Mouse (Mus musculus) CH12.LX (cell line): ENCODE results near the gene Lrmda. TPM values are rescaled to one million over a fixed set of nuclear protein-coding genes. Genes with fewer than 3 reads are reported as not detected.

ENCODE experiments used
- DNase-seq: peaks from one replicate; pipeline ENCODE4 v3.0.0-alpha.2; 2013; ENCODE audit errors: extremely low read depth
- H3K27ac ChIP-seq: 2 replicates; pipeline ENCODE4 v1.5.1; 2012; ENCODE audit warnings: low read depth, mild to moderate bottlenecking, control low read depth, moderate library complexity; ENCODE audit not compliant: insufficient read depth
- H3K27me3 ChIP-seq: replicated peaks from 2 replicates; pipeline ENCODE3; 2012; ENCODE audit warnings: inconsistent platforms
- H3K36me3 ChIP-seq, 2 experiments: replicated peaks in 1 of 2; 2 replicates each; pipeline versions ENCODE3 to v1.6.1; 2012; ENCODE audit warnings: inconsistent platforms in 1 of 2, low read length in 1 of 2, mild to moderate bottlenecking in 1 of 2, mixed read lengths in 1 of 2, moderate library complexity in 1 of 2; ENCODE audit not compliant: control insufficient read depth in 1 of 2, insufficient read depth in 1 of 2
- H3K4me1 ChIP-seq, 2 experiments: 2 replicates each; pipeline ENCODE4 v1.6.1; 2012; ENCODE audit warnings: inconsistent platforms in 1 of 2, moderate library complexity in 1 of 2; ENCODE audit not compliant: insufficient read depth in 2 of 2, control insufficient read depth in 1 of 2
- H3K4me2 ChIP-seq: 2 replicates; pipeline ENCODE4 v1.6.1; 2012; ENCODE audit warnings: low read depth, mild to moderate bottlenecking, control low read depth; ENCODE audit not compliant: poor library complexity, insufficient read depth, severe bottlenecking
- H3K4me3 ChIP-seq, 3 experiments: fragments of 150-350 bp in 1 of 3; sonication (generic) in 1 of 3; replicated peaks in 1 of 3; 2 replicates each; pipeline versions ENCODE3 to v1.5.1; 2011 to 2012; ENCODE audit warnings: low read depth in 2 of 3, low read length in 2 of 3, mild to moderate bottlenecking in 2 of 3, moderate library complexity in 2 of 3, control low read depth in 1 of 3, improper control_type of control experiment in 1 of 3, inconsistent platforms in 1 of 3, mixed read lengths in 1 of 3; ENCODE audit not compliant: poor library complexity in 1 of 3
- H3K79me2 ChIP-seq: replicated peaks from 2 replicates; pipeline ENCODE4 v1.6.1; 2012; ENCODE audit warnings: mild to moderate bottlenecking, moderate library complexity; ENCODE audit not compliant: control insufficient read depth, poor library complexity, insufficient read depth, severe bottlenecking; ENCODE audit errors: extremely low read depth
- H3K9ac ChIP-seq: 2 replicates; pipeline ENCODE4 v1.6.1; 2012; ENCODE audit warnings: low read depth, mild to moderate bottlenecking, control low read depth, moderate library complexity; ENCODE audit not compliant: insufficient read depth
- H3K9me3 ChIP-seq: replicated peaks from 2 replicates; pipeline ENCODE3; 2012; ENCODE audit warnings: low read length, inconsistent platforms, mixed read lengths
- CHD1 ChIP-seq: IDR thresholded peaks from 2 replicates; pipeline ENCODE4 v1.6.1; 2012; ENCODE audit warnings: low read depth, low read length, improper control_type of control experiment, inconsistent platforms
- CHD2 ChIP-seq: IDR thresholded peaks from 2 replicates; pipeline ENCODE4 v1.6.1; 2011; ENCODE audit warnings: low read length, improper control_type of control experiment
- E2F4 ChIP-seq: IDR thresholded peaks from 2 replicates; pipeline ENCODE4 v1.6.1; 2011; ENCODE audit warnings: low read depth, low read length, improper control_type of control experiment; ENCODE audit not compliant: insufficient replicate concordance
- EP300 ChIP-seq: IDR thresholded peaks from 2 replicates; pipeline ENCODE4 v1.6.1; 2011; ENCODE audit warnings: low read length, improper control_type of control experiment
- ETS1 ChIP-seq: conservative IDR thresholded peaks from 2 replicates; pipeline ENCODE4 v1.6.1; 2012; ENCODE audit warnings: low read depth, mild to moderate bottlenecking, inconsistent platforms, low read length, improper control_type of control experiment, moderate library complexity
- HCFC1 ChIP-seq: IDR thresholded peaks from 2 replicates; pipeline ENCODE4 v1.6.1; 2012; ENCODE audit warnings: low read depth, mild to moderate bottlenecking, inconsistent platforms, low read length, improper control_type of control experiment
- JUN ChIP-seq: IDR thresholded peaks from 2 replicates; pipeline ENCODE4 v1.6.1; 2011; ENCODE audit warnings: low read depth, mild to moderate bottlenecking, low read length, improper control_type of control experiment, moderate library complexity; ENCODE audit not compliant: insufficient read depth
- JUND ChIP-seq: conservative IDR thresholded peaks from 2 replicates; pipeline ENCODE4 v1.6.1; 2011; ENCODE audit warnings: low read depth, low read length, improper control_type of control experiment
- KAT2A ChIP-seq: IDR thresholded peaks from 2 replicates; pipeline ENCODE4 v1.6.1; 2012; ENCODE audit warnings: low read length, improper control_type of control experiment, inconsistent platforms; ENCODE audit not compliant: insufficient replicate concordance
- MAX ChIP-seq: IDR thresholded peaks from 2 replicates; pipeline ENCODE4 v1.6.1; 2011; ENCODE audit warnings: low read length, improper control_type of control experiment
- MAZ ChIP-seq: IDR thresholded peaks from 2 replicates; pipeline ENCODE4 v1.6.1; 2012; ENCODE audit warnings: low read depth, mild to moderate bottlenecking, inconsistent platforms, low read length, improper control_type of control experiment, moderate library complexity
- MEF2A ChIP-seq: IDR thresholded peaks from 2 replicates; pipeline ENCODE4 v1.6.1; 2014; ENCODE audit warnings: low read depth, mild to moderate bottlenecking, inconsistent platforms, low read length, improper control_type of control experiment, borderline replicate concordance
- MXI1 ChIP-seq: IDR thresholded peaks from 2 replicates; pipeline ENCODE4 v1.6.1; 2011; ENCODE audit warnings: mild to moderate bottlenecking, low read depth, low read length, improper control_type of control experiment
- NELFE ChIP-seq: IDR thresholded peaks from 2 replicates; pipeline ENCODE4 v1.6.1; 2011; ENCODE audit warnings: low read depth, low read length, improper control_type of control experiment
- POLR2A ChIP-seq: IDR thresholded peaks from 2 replicates; pipeline ENCODE4 v1.6.1; 2011; ENCODE audit warnings: low read depth, mild to moderate bottlenecking, improper control_type of control experiment, low read length
- POLR2AphosphoS2 ChIP-seq: IDR thresholded peaks from 2 replicates; pipeline ENCODE4 v1.6.1; 2011; ENCODE audit warnings: low read depth, low read length, improper control_type of control experiment
- SMC3 ChIP-seq: IDR thresholded peaks from 2 replicates; pipeline ENCODE4 v1.6.1; 2011; ENCODE audit warnings: low read depth, low read length, improper control_type of control experiment
- TCF12 ChIP-seq: IDR thresholded peaks from 2 replicates; pipeline ENCODE4 v1.6.1; 2014; ENCODE audit warnings: low read depth, mild to moderate bottlenecking, inconsistent platforms, low read length, improper control_type of control experiment
- UBTF ChIP-seq: IDR thresholded peaks from 2 replicates; pipeline ENCODE4 v1.6.1; 2012; ENCODE audit warnings: low read depth, mild to moderate bottlenecking, inconsistent platforms, low read length, improper control_type of control experiment, moderate library complexity
- USF1 ChIP-seq: IDR thresholded peaks from 2 replicates; pipeline ENCODE4 v1.6.1; 2014; ENCODE audit warnings: low read depth, mild to moderate bottlenecking, inconsistent platforms, low read length, improper control_type of control experiment
- USF2 ChIP-seq: conservative IDR thresholded peaks from 2 replicates; pipeline ENCODE4 v1.6.1; 2011; ENCODE audit warnings: low read depth, low read length, improper control_type of control experiment
- dilution Hi-C: fragments of 300-500 bp; cut with MboI; formaldehyde crosslinking; loops from 2 replicates; pipeline ENCODE4 v1.14.3; 2020; ENCODE audit warnings: low sequenced_read_pairs; ENCODE audit not compliant: extremely low pct_unique_long_range_greater_than_20kb, extremely low pct_ligation_motif_present
- in situ Hi-C: fragments of 300-500 bp; cut with MboI; formaldehyde crosslinking; loops from 3 replicates; pipeline ENCODE4 v1.14.3; 2019; ENCODE audit warnings: low sequenced_read_pairs, low pct_ligation_motif_present, low pct_unique_long_range_greater_than_20kb, mixed read lengths
- polyA plus RNA-seq: library from polyadenylated mRNA; unstranded; fragments of >175 nt; gene quantifications from 2 replicates; pipeline ENCODE4 v1.2.1, GENCODE M21; 2012; ENCODE audit warnings: low read depth; ENCODE audit not compliant: insufficient read length
- total RNA-seq, 2 experiments: library from RNA; depleted of rRNA; stranded (reverse); fragments of 300-350 nt in 1 of 2; fragments of >200 nt in 1 of 2; gene quantifications; 2 replicates each; pipeline ENCODE4 v1.2.3; 2012 to 2014

Lrmda gene
- total and polyA plus RNA-seq, 3 experiments: 0.89 to 3.7 (median 1.9) TPM

DNA sequence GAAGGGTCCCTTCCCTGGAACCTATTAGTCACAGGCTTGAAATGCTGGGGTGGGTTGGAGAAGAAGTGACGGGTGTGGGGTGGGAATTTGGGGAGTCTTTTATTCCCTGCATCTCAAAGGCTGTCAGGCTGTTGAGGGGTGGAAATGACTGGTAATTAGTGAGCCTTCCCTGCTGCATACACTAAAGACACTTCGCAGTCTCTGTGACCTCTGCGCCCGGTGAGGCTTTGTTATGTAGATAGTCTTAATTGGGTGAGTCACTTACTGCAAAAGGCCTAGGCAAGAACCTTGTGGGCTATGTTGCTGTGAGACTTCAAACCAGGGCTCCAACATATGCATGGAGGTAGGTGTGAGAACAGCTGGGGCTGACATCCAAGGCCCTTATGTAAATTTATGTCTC lies 14.6 kb upstream of the Lrmda start:
- Histone ChIP-seq H3K36me3 (no peaks in the 10 kb centered on the region), H3K9ac (no peak overlapping the region), H3K27ac (no peak overlapping the region), H3K4me2 (no peak overlapping the region), H3K27me3 (no peaks in the 10 kb centered on the region), H3K4me1 (0 out of 4 replicates have a peak, but pooled peaks cover 0 to 2% of the 10 kb centered on the region in 2 experiments), H3K4me3 (no peak overlapping the region), H3K9me3 (no peaks in the 10 kb centered on the region), H3K79me2 (no peaks in the 10 kb centered on the region)
- dilution Hi-C loops: no loop called here
- in situ Hi-C loops: no loop called here
- DNase-seq: no peak
- no peak for TF ChIP-seq POLR2A
- no peak for TF ChIP-seq UBTF
- no peak for TF ChIP-seq JUN
- TF ChIP-seq MXI1: no peak
- no peak for TF ChIP-seq JUND
- TF ChIP-seq E2F4: no peak
- no peak for TF ChIP-seq HCFC1
- TF ChIP-seq MEF2A: no peak
- no peak for TF ChIP-seq CHD1
- no peak for TF ChIP-seq USF2
- TF ChIP-seq, all 38 proteins: peak for 0

DNA sequence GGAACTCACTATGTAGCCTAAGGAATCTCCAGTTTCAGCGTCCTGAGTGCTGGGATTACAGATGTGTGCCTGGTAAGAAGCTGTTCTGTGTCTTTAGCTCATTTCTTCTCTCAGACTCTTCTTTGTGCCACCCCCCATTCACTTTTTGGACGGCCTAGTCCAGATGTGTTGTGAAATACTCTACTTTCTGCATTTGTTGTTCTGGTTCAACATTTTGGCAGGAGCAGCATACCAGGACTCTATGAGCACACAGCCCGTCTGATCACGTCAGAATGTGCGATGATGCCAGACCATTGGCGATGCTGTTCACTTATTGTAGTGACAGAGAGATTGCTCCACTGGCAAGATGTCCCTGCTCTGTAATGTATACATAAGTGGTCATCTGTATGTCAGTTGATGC lies 12.5 kb upstream of the Lrmda start:
- H3K36me3 ChIP-seq: no peaks in the 10 kb centered on the region
- dilution Hi-C loops: no loop called here

GRCm38 (mm10) chr14:22014315-22014714 lies 5.2 kb upstream of the Lrmda start:
- Histone ChIP-seq H3K4me3 (no peak overlapping the region), H3K4me1 (peaks cover 0 to 8% of the 10 kb centered on the region in 2 experiments; a peak in 3 of 4 replicates), H3K4me2 (no peak overlapping the region), H3K79me2 (no peaks in the 10 kb centered on the region), H3K9me3 (no peaks in the 10 kb centered on the region), H3K36me3 (no peaks in the 10 kb centered on the region), H3K27me3 (peaks cover 2% of the 10 kb centered on the region), H3K9ac (no peak overlapping the region), H3K27ac (no peak overlapping the region)
- in situ Hi-C loops: no loop called here
- no peak for DNase-seq
- dilution Hi-C loops: no loop called here
- no peak for TF ChIP-seq NELFE
- no peak for TF ChIP-seq JUND
- TF ChIP-seq MEF2A: no peak
- TF ChIP-seq USF2: no peak
- TF ChIP-seq EP300: no peak
- TF ChIP-seq, all 38 proteins: peak for 0

More for the DNA sequence above, 12.5 kb upstream of the Lrmda start:
- Histone ChIP-seq H3K79me2 (no peaks in the 10 kb centered on the region), H3K4me2 (no peak overlapping the region), H3K27ac (no peak overlapping the region), H3K27me3 (no peaks in the 10 kb centered on the region), H3K9me3 (no peaks in the 10 kb centered on the region), H3K4me3 (no peak overlapping the region)
- no peak for DNase-seq
- in situ Hi-C loops: no loop called here
- TF ChIP-seq USF1: no peak
- no peak for TF ChIP-seq JUND
- no peak for TF ChIP-seq CHD1
- no peak for TF ChIP-seq ETS1
- TF ChIP-seq MAX: no peak
- TF ChIP-seq POLR2AphosphoS2: no peak
- TF ChIP-seq MAZ: no peak
- TF ChIP-seq SMC3: no peak
- no peak for TF ChIP-seq CHD2
- no peak for TF ChIP-seq KAT2A
- no peak for TF ChIP-seq TCF12
- TF ChIP-seq, all 38 proteins: peak for 0
- H3K4me1 ChIP-seq: 0 out of 4 replicates have a peak, but pooled peaks cover 0 to 2% of the 10 kb centered on the region in 2 experiments
- H3K9ac ChIP-seq: no peak overlapping the region
